Mouse (Mus musculus) erythroid progenitor cell, adult 5-6 weeks (primary cell): ENCODE measurements around the gene Atg2b. TPM values are rescaled to one million over a fixed set of nuclear protein-coding genes. Genes with fewer than 3 reads are reported as not detected.

Experiments
- ATAC-seq: replicated peaks from 2 replicates; pipeline ENCODE4 v1.8.0; 2016; ENCODE audit warnings: moderate number of reproducible peaks, mild to moderate bottlenecking, moderate TSS enrichment, inconsistent platforms; ENCODE audit not compliant: poor library complexity, low FRiP score, severe bottlenecking
- total RNA-seq, 2 experiments: library from RNA; stranded (forward) in 1 of 2; stranded (reverse) in 1 of 2; fragments of 150-400 nt in 1 of 2; fragments of 186-747, 209-891 nt in 1 of 2; gene quantifications; 2 replicates each; pipeline versions ENCODE4 v1.2.3 to v1.2.4; 2015 to 2017; ENCODE audit warnings: low replicate concordance in 2 of 2

Atg2b gene
- total RNA-seq, 2 experiments from 2014 or later: 17.7 to 18.4 TPM

DNA sequence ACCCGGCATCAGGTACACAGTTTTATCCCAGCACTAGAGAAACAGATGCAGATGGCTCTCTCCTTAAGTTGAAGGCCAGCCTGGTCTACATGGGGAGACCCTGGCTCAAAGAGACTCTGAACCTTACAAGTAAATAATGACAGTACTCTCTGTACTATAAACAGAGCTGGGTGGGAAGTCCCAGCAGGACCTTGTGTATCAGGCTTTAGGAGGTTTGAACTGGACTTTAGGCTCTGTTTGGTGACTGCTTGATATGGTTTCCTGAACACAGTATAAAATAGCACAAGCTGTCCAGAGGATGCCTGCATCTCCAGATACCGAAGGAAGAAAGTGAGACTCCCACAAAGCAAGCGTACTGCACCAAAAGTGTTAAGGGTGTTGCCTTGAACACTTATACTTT, 1.8 kb upstream of the Atg2b start:
- ATAC-seq: no peak

DNA sequence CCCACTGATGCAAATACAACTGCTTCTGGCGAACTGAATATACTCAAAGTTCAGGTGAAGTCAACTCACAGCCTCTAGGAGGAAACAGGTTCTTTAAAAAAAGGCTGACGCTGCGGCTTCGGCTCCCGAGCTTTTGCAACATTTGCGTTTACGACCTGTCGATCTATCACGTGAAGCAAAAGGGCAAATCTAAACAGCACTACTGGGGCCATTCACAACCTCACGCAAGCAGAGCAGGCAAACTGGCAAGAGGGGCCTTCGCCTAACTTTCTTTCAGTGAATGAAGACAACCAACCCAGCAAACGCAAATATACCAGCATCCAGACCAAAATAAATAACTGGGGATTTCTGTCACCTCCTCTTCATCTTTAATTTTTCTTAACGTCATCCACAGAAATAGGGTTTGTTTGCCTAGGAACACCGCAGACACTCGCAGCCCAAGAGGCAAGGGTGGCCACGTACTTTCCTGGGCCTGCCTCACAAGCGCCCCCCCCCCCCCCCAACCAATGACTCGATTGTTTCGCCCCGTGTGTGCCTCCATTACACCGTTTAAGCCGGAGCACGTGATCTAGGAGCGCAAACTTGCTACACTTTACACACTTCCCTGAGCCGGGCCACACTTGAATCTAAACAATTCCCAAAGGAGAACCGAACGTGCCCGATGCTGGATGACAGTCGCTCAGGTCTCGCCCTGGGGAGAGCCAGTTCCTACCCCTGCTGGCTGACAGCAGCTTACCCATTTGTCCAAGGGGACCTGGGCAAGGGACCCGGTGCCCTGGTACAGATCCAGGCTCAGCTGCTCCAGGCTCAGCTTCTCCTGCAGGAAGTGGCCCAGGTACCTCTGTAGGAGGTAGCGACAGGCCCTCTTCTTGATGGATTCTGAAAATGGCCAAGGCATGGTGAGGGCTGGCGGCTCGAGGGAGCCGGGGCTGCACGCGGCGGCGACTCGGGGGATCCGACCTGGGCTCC, 794 bp downstream of the Atg2b start, which contains the start of gene Gskip:
Gene Gskip, plus strand, starts transcription at position 897 of the 969 bp plus-strand sequence.
- peak; percentile 47 for ATAC-seq

DNA sequence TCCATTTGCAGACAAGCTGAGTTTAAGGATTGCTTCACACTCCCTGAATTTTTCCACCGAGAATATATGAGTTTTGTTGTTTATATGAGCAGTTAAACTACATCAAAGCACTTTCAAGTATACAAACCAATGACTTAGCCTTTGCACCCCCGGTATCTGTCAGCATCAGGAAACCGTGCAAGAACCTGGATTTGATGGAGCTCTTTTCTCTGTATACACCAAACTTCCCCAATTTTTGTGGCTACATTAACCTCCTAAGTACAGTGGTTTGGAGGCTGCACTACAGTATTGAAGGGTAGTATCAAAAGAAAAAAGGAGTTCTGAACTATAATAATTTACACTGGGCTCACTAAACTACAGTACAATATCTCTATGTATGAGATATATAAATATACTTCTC, 6.2 kb downstream of the Atg2b start:
- ATAC-seq: no peak

- no peak for ATAC-seq
Observed at GRCm38 (mm10) chr12:105678211-105678610, 6.8 kb downstream of the Atg2b start.

DNA sequence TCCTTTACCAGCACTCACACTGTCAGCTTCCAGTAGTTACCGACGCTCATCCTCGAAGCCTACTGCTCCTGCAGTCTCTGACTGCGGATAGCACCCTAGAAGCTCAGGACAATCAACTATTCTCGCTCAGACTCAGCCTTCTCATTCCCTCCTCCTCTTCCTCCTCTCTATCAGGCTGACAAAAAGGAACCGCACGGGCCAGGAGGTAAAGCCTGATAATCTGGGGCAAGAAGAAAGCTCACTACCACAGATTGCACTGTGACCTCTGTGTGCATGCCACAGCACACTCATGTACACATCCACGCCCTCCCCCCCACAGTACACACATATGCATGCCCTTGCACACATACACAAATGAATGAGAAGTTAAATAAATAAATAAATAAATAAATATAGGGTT, 8.7 kb downstream of the Atg2b start:
- no peak for ATAC-seq

DNA sequence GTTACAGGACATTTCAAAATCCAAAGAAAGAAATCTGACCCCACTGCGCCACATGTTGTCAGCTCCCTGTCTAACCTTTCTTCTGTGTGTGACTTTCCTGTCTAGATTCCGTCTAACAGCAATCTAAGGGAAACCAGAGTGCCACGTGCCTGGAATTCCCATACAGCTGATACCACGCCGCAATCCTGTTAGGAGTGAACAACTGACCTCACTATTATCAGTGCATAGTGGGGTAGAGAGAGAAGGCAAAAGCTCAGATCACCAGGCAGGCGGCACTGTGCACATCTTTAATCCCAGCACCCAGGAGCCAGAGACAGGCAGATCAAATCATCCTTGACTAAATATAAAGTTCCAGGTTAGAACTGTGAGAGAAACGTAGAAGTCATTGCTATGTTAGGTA, 29.2 kb downstream of the Atg2b start:
- ATAC-seq: no peak

- ATAC-seq: no peak
Observed at GRCm38 (mm10) chr12:105642770-105643321, 42.2 kb downstream of the Atg2b start.

GRCm38 (mm10) chr12:105637554-105637953, 47.5 kb downstream of the Atg2b start:
- ATAC-seq: no peak

- ATAC-seq: no peak
Observed at GRCm38 (mm10) chr12:105636551-105636950, 48.5 kb downstream of the Atg2b start.

DNA sequence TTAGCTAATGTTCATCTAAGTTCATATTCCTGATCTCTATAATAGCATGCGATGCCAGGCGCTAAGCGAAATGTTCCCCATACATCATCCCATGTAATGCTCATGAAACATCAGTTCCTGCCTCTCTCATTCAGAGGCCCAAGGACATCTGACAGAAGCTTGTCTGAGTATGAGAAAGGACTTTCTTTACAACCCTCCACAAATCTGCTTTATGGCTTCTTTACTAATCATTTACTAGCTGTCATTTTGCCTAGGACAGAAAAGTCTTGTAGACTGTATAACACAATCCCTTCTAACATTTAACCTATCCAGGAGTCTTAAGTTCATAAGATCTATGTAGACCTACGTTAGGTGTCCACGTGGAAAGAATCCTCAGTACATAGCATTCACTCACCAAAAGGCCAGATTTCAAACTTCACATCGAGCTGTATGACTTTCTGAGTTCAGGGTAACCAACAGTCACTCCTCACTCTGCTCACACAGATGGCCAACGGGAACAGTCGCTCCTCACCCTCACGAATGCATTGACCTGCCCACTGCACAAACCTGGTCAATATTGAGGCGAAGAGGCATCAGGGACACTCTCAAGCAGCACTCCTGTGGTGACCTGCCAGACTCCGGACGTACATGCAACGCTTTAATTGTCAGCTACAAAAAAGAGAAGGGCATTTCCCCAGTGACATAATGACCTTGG, 50.5 kb downstream of the Atg2b start:
- no peak for ATAC-seq

GRCm38 (mm10) chr12:105625798-105626197, 59.2 kb downstream of the Atg2b start:
- no peak for ATAC-seq

GRCm38 (mm10) chr12:105622981-105623539, 62.0 kb downstream of the Atg2b start:
- no peak for ATAC-seq

DNA sequence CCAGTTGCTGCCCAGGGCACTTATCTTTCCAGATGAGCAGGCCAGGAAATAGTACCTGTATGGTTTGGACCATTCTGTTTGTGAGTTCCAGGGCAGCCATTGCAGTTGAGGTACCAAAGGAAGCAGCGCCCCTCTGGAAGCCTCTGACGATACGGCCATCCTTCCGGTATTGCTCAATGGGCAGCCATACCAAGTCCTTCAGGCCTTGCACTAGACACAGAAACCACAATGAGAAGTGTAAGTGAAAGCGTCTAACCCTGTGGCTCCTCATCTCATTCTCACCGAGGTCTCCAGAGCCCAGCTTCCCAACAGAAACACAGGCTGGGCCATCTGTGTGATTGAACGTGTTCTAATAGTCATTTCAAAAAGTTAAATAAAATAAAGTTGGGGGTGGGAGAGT, 63.0 kb downstream of the Atg2b start:
- ATAC-seq: no peak

- ATAC-seq: no peak
Observed at GRCm38 (mm10) chr12:105613559-105613958, 71.5 kb downstream of the Atg2b start.

DNA sequence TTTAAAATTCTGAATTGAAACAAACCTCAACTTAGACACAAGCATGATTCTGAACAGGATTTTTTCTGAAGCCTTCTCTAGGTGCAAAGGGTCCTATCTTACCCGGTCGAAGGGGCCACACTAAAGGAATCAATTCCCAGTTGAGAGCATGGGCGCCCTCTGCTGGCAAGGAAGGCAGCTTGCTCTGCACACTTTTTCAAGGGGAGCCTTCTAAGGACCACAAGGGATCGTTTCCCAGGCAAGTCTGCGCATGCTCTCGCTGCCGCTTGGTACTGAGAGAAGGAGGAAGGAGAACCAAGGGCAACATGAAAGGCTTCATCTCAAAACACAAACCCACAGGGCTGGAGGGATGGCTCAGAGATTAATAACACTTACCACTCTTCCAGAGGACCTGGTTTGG, 73.3 kb downstream of the Atg2b start:
- ATAC-seq: no peak

- no peak for ATAC-seq
Observed at GRCm38 (mm10) chr12:105611045-105611444, 74.0 kb downstream of the Atg2b start.

DNA sequence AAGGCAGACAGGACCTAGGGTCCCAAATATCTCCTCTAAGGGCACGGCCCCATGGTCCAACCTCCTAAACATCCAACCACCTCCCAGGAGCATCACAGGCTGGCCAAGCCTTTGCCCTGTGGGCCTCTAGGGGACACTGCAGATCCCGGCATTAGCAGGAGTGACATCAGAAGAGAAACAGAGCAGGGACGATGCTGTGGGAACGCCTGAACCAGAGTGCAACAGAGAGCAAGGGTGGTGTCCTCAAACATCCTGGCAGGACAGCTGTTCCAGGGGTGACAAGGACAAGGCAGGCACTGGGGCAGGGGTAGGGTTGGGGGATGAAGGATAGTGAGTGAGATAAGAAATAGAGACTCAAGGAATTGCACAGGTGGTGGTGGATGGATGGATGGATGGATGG, 78.1 kb downstream of the Atg2b start:
- no peak for ATAC-seq

DNA sequence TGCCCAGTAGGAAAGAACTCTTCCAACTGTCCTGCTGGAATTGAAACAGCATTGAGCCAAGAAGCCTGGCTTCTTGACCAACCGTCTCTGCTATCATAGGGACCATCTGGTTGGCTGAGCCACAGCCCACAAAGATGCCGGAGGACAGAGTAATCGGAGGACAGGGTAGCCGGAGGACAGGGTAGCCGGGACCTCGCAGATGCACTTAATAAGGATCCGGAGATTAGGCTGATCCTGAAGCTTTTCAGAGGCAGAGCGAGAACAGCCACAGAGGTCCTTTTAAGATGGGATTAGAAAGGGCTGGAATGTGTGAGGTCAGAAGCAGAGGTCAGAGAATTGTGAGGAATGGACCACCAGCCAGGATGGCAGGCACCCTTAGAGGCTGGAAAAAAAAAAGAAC, 79.8 kb downstream of the Atg2b start:
- no peak for ATAC-seq

DNA sequence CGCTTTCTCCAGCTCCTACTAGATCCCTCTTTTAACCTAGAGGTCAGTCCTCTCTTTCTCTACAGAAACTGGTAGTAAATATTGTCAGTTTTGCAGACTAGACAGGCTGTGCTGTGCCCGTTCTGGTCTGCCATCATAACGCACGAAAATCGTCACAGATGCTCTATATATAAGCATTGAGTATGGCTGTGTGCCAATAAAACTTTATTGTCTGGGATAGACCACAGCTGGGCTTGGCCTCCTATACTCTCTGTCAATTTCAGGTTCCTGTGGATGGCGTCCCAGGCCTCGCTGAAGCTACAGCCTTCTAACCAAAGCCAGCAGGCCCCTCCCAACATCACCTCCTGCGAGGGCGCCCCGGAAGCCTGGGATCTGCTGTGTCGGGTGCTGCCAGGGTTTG, 81.1 kb downstream of the Atg2b start:
- ATAC-seq: no peak

- no peak for ATAC-seq
Observed at GRCm38 (mm10) chr12:105602581-105603210, 82.3 kb downstream of the Atg2b start, which contains the start of gene Bdkrb1. TSS of gene Bdkrb1 (plus strand) at chr12:105603085.
